Comparison of ENCODE assay signal across 27 mouse cellular contexts in genomic region chr5:124879801-124880200, GRCm38 (mm10). TPM values are rescaled to one million over a fixed set of nuclear protein-coding genes. Genes with fewer than 3 reads are reported as not detected.
A peak's percentile ranks its signal among the peaks of the same experiment; 100 is the strongest.
DNase-seq lines count a peak whose midpoint lies in the region; ATAC-seq lines count a peak whose summit lies in the region.
"Had no signal": no experiment of that assay in that cellular context is flagged by ENCODE, and none has a peak within 500 bp of the region (broad histone marks: within the 10 kb centered on the region; RNA-seq: fewer than 3 reads in every experiment).

No protein-coding gene starts in this region.

- no peak overlapping the region for H3K9ac ChIP-seq in midbrain, embryonic 11.5 days (ENCODE audit: low read length)
- H3K9ac ChIP-seq: embryonic facial prominence, embryonic 13.5 days; forebrain, embryonic 12.5 days; forebrain, embryonic 15.5 days; heart, embryonic 12.5 days; heart, embryonic 15.5 days; hindbrain, embryonic 13.5 days; intestine, embryonic 15.5 days had no signal

- H3K4me2 ChIP-seq in midbrain, embryonic 11.5 days: no peak overlapping the region
- H3K4me2 ChIP-seq: embryonic facial prominence, embryonic 13.5 days; forebrain, embryonic 12.5 days; forebrain, embryonic 15.5 days; heart, embryonic 12.5 days; heart, embryonic 15.5 days; hindbrain, embryonic 13.5 days; intestine, embryonic 15.5 days had no signal

- H3K4me3 ChIP-seq in midbrain, embryonic 11.5 days (ENCODE audit: low read depth, low read length): no peak overlapping the region
- H3K4me3 ChIP-seq: embryonic facial prominence, embryonic 10.5 days; embryonic facial prominence, embryonic 13.5 days; erythroblast, embryonic 14.5 days; forebrain, embryonic 12.5 days; forebrain, embryonic 15.5 days; heart, embryonic 12.5 days; heart, embryonic 15.5 days; hindbrain, embryonic 10.5 days; hindbrain, embryonic 13.5 days; intestine, embryonic 15.5 days had no signal

- DNase-seq in cerebellum, adult 18-20 months: peak; percentile 39 to 55
- no peak for DNase-seq in cerebellum, postnatal 4 days (ENCODE audit: low spot score in 2 of 2)
- peak; percentile 44 to 56 for DNase-seq in cerebellum, postnatal 14 days
- DNase-seq in cerebellum, adult 11 months: no peak
- DNase-seq in cerebellum, postnatal 36 days: peak; percentile 46 to 48
- no peak for DNase-seq in midbrain, embryonic 11.5 days (ENCODE audit: low spot score, missing footprints)
- DNase-seq in thymus, adult 18-20 months: no peak
- DNase-seq: B cell, adult 2 months; embryo, embryonic 11 days; gastrocnemius, postnatal 25 days; heart, adult 18-20 months; heart, postnatal 10 days; heart, postnatal 36 days; kidney, adult 11 months had no signal

- H3K36me3 ChIP-seq in midbrain, embryonic 11.5 days (ENCODE audit: control insufficient read depth, insufficient read depth, low read length): peaks cover 5% of the 10 kb centered on the region; the same call in 1 of the 2 replicates

- no peaks in the 10 kb centered on the region for H3K9me3 ChIP-seq in midbrain, embryonic 11.5 days (ENCODE audit: control insufficient read depth, low read length)
- H3K9me3 ChIP-seq: embryonic facial prominence, embryonic 10.5 days; embryonic facial prominence, embryonic 13.5 days; forebrain, embryonic 12.5 days; forebrain, embryonic 15.5 days; G1E; heart, embryonic 12.5 days; heart, embryonic 15.5 days; hindbrain, embryonic 10.5 days; hindbrain, embryonic 13.5 days; intestine, embryonic 15.5 days had no signal

- H3K27me3 ChIP-seq in midbrain, embryonic 11.5 days (ENCODE audit: control insufficient read depth, insufficient read depth, low read length): no peaks in the 10 kb centered on the region
- H3K27me3 ChIP-seq: CH12.LX; embryonic facial prominence, embryonic 13.5 days; forebrain, embryonic 12.5 days; forebrain, embryonic 15.5 days; heart, embryonic 12.5 days; heart, embryonic 15.5 days; hindbrain, embryonic 13.5 days; intestine, embryonic 15.5 days had no signal

- H3K27ac ChIP-seq in midbrain, embryonic 11.5 days (ENCODE audit: low read depth, low read length): no peak overlapping the region
- H3K27ac ChIP-seq: embryonic facial prominence, embryonic 10.5 days; embryonic facial prominence, embryonic 13.5 days; forebrain, embryonic 12.5 days; forebrain, embryonic 15.5 days; heart, embryonic 15.5 days; hindbrain, embryonic 10.5 days; hindbrain, embryonic 13.5 days; intestine, embryonic 15.5 days had no signal

- no peak for ATAC-seq in midbrain, embryonic 11.5 days (ENCODE audit: low FRiP score)
- ATAC-seq: forebrain, embryonic 15.5 days; hindbrain, embryonic 16.5 days; intestine, embryonic 15.5 days had no signal

- no peaks in the 10 kb centered on the region for H3K4me1 ChIP-seq in midbrain, embryonic 11.5 days (ENCODE audit: control insufficient read depth, insufficient read depth, low read length)
- H3K4me1 ChIP-seq: hindbrain, embryonic 10.5 days had no signal

- WGBS in midbrain, embryonic 11.5 days: 88% methylated on average over 6 of the region's 6 CpGs

RNA-seq across cellular contexts. Expression of gene Zfp664, which starts 17.3 kb away (rescaled TPM):
- polyA plus RNA-seq in midbrain, embryonic 11.5 days (2014; fragmentation: Nextera tagmentation; extraction: Ambion mirVana): 133 and 160 TPM in 2 replicates

RNA-seq across cellular contexts. Expression of gene Ccdc92, which starts 17.6 kb away (rescaled TPM):
- 11.9 and 13.9 TPM in 2 replicates for polyA plus RNA-seq in midbrain, embryonic 11.5 days (2014; fragmentation: Nextera tagmentation; extraction: Ambion mirVana)

Comparison
In these comparisons a context has a peak if more than half of its experiments do, and no peak if none do; other contexts are left out.
1. DNase-seq: peak in cerebellum, adult 18-20 months (2 of 2), cerebellum, postnatal 14 days (2 of 2) and cerebellum, postnatal 36 days (2 of 2); none in cerebellum, postnatal 4 days (0 of 2), cerebellum, adult 11 months (single experiment), midbrain, embryonic 11.5 days (single experiment) and thymus, adult 18-20 months (0 of 2).